Mouse (Mus musculus) cortical plate, adult 2 months (tissue): Measurements from ENCODE around the gene Acad8.

Source experiments
- CTCF ChIP-seq: fragments of 200-500 bp; IDR thresholded peaks from 2 replicates; pipeline ENCODE4 v1.5.1; 2011; ENCODE audit warnings: mild to moderate bottlenecking, control low read depth, low read length; ENCODE audit not compliant: insufficient read depth; ENCODE audit errors: extremely low read depth
- POLR2A ChIP-seq: fragments of 200-500 bp; IDR thresholded peaks from 2 replicates; pipeline ENCODE4 v1.6.1; 2011; ENCODE audit warnings: mild to moderate bottlenecking, low read length, control low read depth; ENCODE audit not compliant: insufficient read depth; ENCODE audit errors: extremely low read depth

- no peak for TF ChIP-seq CTCF
- TF ChIP-seq POLR2A = no peak
Observed at GRCm38 (mm10) chr9:26985668-26986277, 13.6 kb downstream of the Acad8 start.
